Mouse (Mus musculus) induced T-regulatory cell, adult 2 months (primary cell): ENCODE data around the gene Psenen.

Source experiments
- DNase-seq: peaks from one replicate; pipeline ENCODE4 v3.0.0-alpha.2; 2012; ENCODE audit warnings: low read depth

The Psenen gene

DNA sequence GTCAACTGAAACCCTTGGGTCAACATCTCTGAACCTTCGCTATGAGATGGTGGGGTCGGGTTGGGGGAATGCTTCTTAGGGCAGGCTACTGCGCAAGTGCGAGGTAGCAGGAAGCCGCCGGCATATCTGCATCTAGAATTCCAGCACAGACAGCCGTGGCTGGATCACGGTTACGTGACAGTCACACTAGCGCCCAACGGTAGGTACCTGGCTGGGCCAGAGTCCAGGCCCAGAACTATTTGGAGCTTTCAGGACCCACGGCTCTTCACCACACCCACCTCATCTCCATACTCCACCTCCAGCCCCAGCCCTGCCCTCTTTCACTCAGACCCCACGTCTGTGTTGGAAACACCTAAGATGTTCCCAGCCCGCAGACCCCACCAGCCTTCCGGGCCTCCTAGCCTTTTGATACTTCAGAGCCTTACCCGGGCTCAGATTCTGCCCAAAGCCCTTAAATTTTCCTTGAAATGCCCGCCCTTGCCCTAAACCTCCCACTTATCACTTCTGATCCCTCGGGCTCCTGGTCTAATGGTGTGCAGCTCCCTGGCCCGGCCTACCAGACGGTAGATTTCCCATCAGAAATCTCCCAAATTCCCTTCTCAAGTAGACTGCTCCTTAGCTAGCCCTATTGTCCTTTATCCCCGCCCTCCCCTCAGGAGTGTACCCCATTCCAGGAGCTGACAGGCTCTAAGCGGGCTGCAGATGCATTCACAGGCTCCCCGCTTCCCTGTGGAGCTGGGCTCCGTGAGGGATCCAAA, 48.2 kb downstream of the Psenen start:
- no peak for DNase-seq
